Mouse (Mus musculus): ENCODE results near the gene Ythdf2. TPM values are rescaled to one million over a fixed set of nuclear protein-coding genes. Genes with fewer than 3 reads are reported as not detected.

Gene Ythdf2
- polyA plus RNA-seq, 1 experiment from 2014 or later, result 127 TPM

- WGBS, result 84% methylated on average over 5 of the region's 5 CpGs
- Histone ChIP-seq H3K36me3 (no peaks in the 10 kb centered on the region), H3K4me1 (peaks cover 14% of the 10 kb centered on the region), H3K4me2 (replicated peaks) (no peak overlapping the region), H3K27ac (no peak overlapping the region), H3K9me3 (0 out of 2 replicates have a peak, but pooled peaks cover 6% of the 10 kb centered on the region), H3K4me3 (no peak overlapping the region), H3K9ac (no peak overlapping the region), H3K27me3 (no peaks in the 10 kb centered on the region)
- no peak for ATAC-seq (ENCODE audit: low FRiP score, low read depth)
Measured at GRCm38 (mm10) chr4:132169761-132170160, 42.3 kb downstream of the Ythdf2 start.

DNA sequence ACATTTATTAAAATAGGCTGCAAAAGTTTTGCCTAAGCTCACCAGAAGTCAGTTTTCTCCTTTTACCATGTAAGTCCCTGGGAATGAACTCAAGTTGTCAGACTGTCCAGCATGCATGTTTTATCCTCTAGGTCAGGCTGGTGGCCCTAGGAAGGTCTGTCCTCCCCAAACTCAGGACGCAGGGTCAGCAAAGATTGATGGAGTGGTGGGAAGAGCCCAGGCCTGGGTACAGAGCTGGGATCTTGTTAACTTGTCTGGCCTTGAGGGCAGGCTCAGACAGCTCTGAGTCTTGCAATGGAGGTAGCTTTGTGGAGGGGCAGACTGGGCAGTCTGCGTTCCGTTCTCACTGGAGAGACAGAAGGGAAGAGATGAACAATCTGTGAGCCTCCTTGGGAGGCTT is 42.8 kb downstream of the Ythdf2 start:
- H3K4me2 ChIP-seq (replicated peaks), result no peak overlapping the region
- no peak overlapping the region for H3K9ac ChIP-seq
- ATAC-seq (ENCODE audit: low FRiP score, low read depth), result no peak
- 0 out of 2 replicates have a peak, but pooled peaks cover 6% of the 10 kb centered on the region for H3K9me3 ChIP-seq
- no peaks in the 10 kb centered on the region for H3K36me3 ChIP-seq
- no peak overlapping the region for H3K27ac ChIP-seq
- no peaks in the 10 kb centered on the region for H3K27me3 ChIP-seq
- no peak overlapping the region for H3K4me3 ChIP-seq
- 84% methylated on average over 3 of the region's 3 CpGs for WGBS
- H3K4me1 ChIP-seq, result peaks cover 14% of the 10 kb centered on the region

DNA sequence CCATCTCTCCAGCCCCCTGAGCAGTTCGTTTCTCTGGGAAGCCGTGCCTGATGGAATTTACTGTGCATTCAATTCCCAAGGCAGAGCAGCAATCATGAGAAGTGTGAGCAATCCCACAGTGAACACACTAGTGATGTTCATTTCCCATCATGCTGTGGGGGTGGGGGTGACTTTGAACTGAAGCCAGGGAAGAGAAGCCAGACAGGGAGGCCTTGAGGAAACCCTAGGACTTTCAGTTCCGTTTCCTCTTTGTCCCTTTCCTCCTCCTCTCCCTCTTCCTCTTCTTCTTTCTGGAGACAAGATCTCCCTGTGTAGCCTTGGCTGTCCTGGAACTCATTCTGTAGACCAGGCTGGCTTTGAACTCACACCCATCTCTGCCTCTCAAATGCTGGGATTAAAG is 44.7 kb downstream of the Ythdf2 start:
- Histone ChIP-seq H3K4me2 (replicated peaks) (no peak overlapping the region), H3K4me1 (peaks cover 14% of the 10 kb centered on the region), H3K9ac (no peak overlapping the region), H3K27ac (no peak overlapping the region), H3K4me3 (no peak overlapping the region), H3K9me3 (0 out of 2 replicates have a peak, but pooled peaks cover 6% of the 10 kb centered on the region), H3K36me3 (no peaks in the 10 kb centered on the region), H3K27me3 (no peaks in the 10 kb centered on the region)
- ATAC-seq (ENCODE audit: low FRiP score, low read depth), result no peak
- 86% methylated on average over 3 of the region's 3 CpGs for WGBS

GRCm38 (mm10) chr4:132166350-132167290 is 45.5 kb downstream of the Ythdf2 start:
- WGBS, result 58% methylated on average over 16 of the region's 16 CpGs
- Histone ChIP-seq H3K36me3 (no peaks in the 10 kb centered on the region), H3K4me1 (peaks cover 14% of the 10 kb centered on the region), H3K27ac (no peak overlapping the region), H3K4me3 (no peak overlapping the region), H3K4me2 (replicated peaks) (no peak overlapping the region), H3K9me3 (0 out of 2 replicates have a peak, but pooled peaks cover 6% of the 10 kb centered on the region), H3K27me3 (no peaks in the 10 kb centered on the region), H3K9ac (no peak overlapping the region)
- ATAC-seq (ENCODE audit: low FRiP score, low read depth), result no peak

DNA sequence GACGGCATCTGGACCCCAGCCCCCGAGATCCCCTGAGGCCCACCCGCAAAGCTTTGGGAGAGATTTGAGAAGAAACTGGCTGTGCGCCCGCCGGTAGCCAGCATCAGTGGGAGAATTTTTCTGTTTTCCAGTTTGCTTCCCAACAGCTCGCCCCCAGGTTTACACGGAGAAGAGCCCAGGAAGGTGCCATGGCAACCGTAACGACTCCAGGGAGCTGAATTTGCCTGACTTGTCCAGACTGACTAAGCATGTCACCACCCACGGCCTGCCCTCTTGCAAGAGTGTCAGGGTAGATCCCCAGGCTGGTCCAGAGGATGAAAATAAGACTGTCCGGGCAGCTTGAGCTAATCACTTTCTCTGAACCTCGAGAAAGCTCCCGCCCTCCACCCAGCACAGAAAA is 46.4 kb downstream of the Ythdf2 start:
- Histone ChIP-seq H3K4me3 (no peak overlapping the region), H3K27ac (no peak overlapping the region), H3K27me3 (no peaks in the 10 kb centered on the region), H3K36me3 (no peaks in the 10 kb centered on the region), H3K9me3 (0 out of 2 replicates have a peak, but pooled peaks cover 6% of the 10 kb centered on the region), H3K9ac (no peak overlapping the region), H3K4me1 (peaks cover 14% of the 10 kb centered on the region), H3K4me2 (replicated peaks) (no peak overlapping the region)
- no peak for ATAC-seq (ENCODE audit: low FRiP score, low read depth)
- 56% methylated on average over 14 of the region's 14 CpGs for WGBS

- peaks cover 3% of the 10 kb centered on the region; the same call in 1 of the 2 replicates for H3K9me3 ChIP-seq
- no peaks in the 10 kb centered on the region for H3K36me3 ChIP-seq
- no peak overlapping the region for H3K9ac ChIP-seq
- H3K4me2 ChIP-seq (replicated peaks), result no peak overlapping the region
- no peak overlapping the region for H3K27ac ChIP-seq
- H3K27me3 ChIP-seq, result 0 out of 2 replicates have a peak, but pooled peaks cover 2% of the 10 kb centered on the region
- H3K4me3 ChIP-seq, result no peak overlapping the region
- ATAC-seq (ENCODE audit: low FRiP score, low read depth), result no peak
- 53% methylated on average over 12 of the region's 12 CpGs for WGBS
- peaks cover 8% of the 10 kb centered on the region for H3K4me1 ChIP-seq
Measured at GRCm38 (mm10) chr4:132156941-132157622, 55.0 kb downstream of the Ythdf2 start.

- 3% methylated on average over 6 of the region's 6 CpGs for WGBS
- Histone ChIP-seq H3K9me3 (peaks cover 3% of the 10 kb centered on the region; the same call in 1 of the 2 replicates), H3K27me3 (0 out of 2 replicates have a peak, but pooled peaks cover 2% of the 10 kb centered on the region), H3K4me3 (no peak overlapping the region), H3K36me3 (no peaks in the 10 kb centered on the region), H3K4me2 (replicated peaks) (no peak overlapping the region), H3K9ac (no peak overlapping the region), H3K4me1 (peaks cover 8% of the 10 kb centered on the region), H3K27ac (no peak overlapping the region)
- no peak for ATAC-seq (ENCODE audit: low FRiP score, low read depth)
Measured at GRCm38 (mm10) chr4:132154877-132155670, 57.0 kb downstream of the Ythdf2 start.

- Histone ChIP-seq H3K27ac (no peak overlapping the region), H3K9ac (no peak overlapping the region), H3K27me3 (peaks cover 8% of the 10 kb centered on the region; the same call in 1 of the 2 replicates), H3K36me3 (no peaks in the 10 kb centered on the region), H3K4me2 (replicated peaks) (no peak overlapping the region), H3K4me1 (peaks cover 8% of the 10 kb centered on the region), H3K9me3 (no peaks in the 10 kb centered on the region; the same call in 1 of the 2 replicates), H3K4me3 (no peak overlapping the region)
- WGBS, result 45% methylated on average over 1 of the region's 1 CpGs
- peak; percentile 66; the same call in 1 of the 2 replicates for ATAC-seq (ENCODE audit: low FRiP score, low read depth)
Measured at GRCm38 (mm10) chr4:132151673-132152072, 60.4 kb downstream of the Ythdf2 start.

DNA sequence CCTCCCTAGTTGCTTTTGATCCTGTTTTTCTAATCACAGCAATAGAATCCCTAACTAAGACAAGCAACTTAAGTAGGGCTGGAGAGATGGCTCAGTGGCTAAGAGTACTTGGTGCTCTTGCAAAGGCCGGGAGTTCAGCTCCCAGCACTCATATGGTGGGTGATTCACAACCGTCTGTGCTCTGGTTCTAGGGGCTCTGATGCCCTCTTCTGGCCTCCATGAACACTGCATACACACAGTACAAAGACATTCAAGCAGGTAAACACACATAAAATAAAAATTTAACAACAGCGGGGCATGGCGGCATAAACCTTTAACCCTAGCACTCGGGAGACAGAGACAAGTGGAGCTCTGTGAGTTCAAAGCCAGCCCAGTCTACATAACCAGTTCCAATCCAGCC is 65.9 kb downstream of the Ythdf2 start:
- ATAC-seq (ENCODE audit: low FRiP score, low read depth), result no peak
- Histone ChIP-seq H3K27me3 (peaks cover 60% of the 10 kb centered on the region), H3K4me3 (no peak overlapping the region), H3K9me3 (no peaks in the 10 kb centered on the region), H3K27ac (no peak overlapping the region), H3K9ac (no peak overlapping the region), H3K36me3 (no peaks in the 10 kb centered on the region), H3K4me2 (replicated peaks) (no peak overlapping the region), H3K4me1 (peaks cover 4% of the 10 kb centered on the region; the same call in 1 of the 2 replicates)
- WGBS, result 68% methylated on average over 5 of the region's 5 CpGs

DNA sequence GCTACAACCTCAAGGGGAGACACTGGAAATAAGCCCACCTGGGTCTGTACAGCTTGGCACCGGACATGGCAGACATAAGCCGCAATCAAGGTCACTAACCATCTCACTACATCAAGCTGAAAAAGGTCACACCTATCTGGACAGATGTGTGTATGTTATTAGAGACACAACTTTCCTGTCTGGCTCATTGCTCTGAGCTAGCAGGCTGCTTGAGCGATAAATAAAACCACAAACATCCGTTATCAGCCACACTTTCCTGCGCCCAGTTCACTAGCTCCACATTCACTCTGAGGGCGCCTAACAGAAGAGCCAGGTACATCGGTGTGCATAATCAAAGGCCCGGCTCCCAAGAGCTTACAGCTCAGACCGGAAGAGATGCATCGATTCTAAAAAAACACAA is 67.0 kb downstream of the Ythdf2 start:
- Histone ChIP-seq H3K9me3 (no peaks in the 10 kb centered on the region), H3K4me3 (peak overlapping the region; percentile 56), H3K4me2 (replicated peaks) (peak overlapping the region; percentile 91), H3K36me3 (no peaks in the 10 kb centered on the region), H3K27ac (no peak overlapping the region), H3K9ac (no peak overlapping the region), H3K4me1 (peaks cover 4% of the 10 kb centered on the region; the same call in 1 of the 2 replicates), H3K27me3 (peaks cover 68% of the 10 kb centered on the region)
- no peak for ATAC-seq (ENCODE audit: low FRiP score, low read depth)
- WGBS, result 45% methylated on average over 10 of the region's 10 CpGs

DNA sequence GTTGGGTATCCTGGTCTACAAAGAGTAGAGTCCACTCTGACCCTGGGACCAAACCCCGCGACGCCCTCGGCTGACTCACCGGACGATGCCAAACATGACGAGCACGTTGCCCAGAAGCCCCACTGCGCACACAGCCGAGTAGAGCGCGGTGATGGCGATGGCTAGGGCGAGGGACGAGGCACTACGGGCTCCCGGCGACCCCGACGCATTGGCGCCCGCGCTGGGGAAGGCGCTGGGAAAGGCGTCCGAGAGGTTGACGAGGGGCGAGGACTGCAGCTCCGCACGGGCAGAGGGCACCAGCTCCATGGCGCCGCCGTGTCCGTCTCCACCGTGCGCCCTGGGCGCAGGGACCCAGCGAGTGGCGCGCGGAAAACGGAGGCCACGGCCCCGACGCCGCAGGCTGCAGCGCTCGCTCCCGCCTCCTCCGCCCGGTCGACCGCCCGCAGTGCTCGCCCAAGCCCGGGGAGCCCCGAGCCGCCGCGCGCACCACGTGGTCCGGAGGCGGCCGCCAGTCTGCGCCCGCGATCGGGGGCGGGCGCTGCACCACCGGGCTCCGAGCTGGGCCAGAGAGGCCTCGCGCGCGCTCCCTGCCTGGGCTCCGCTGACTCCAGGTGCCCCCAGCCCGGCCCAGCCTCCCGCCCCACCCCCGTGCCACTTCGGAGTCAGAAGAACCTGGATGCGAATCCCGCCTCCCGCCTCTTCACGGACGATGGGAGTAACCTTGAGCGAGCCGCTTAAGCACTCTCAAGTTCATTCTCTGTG is 67.8 kb downstream of the Ythdf2 start, which contains the start of gene Oprd1:
Gene Oprd1, minus strand, starts transcription at position 407 of the 762 bp plus-strand sequence.
- peaks cover 68% of the 10 kb centered on the region for H3K27me3 ChIP-seq
- peaks cover 4% of the 10 kb centered on the region; the same call in 1 of the 2 replicates for H3K4me1 ChIP-seq
- H3K4me2 ChIP-seq (replicated peaks), result peak within 1 kb of the TSS; percentile 91
- no peak within 1 kb of the TSS for H3K27ac ChIP-seq
- no peaks in the 10 kb centered on the region for H3K36me3 ChIP-seq
- WGBS, result under 1% methylated on average over 82 of the region's 89 CpGs
- no peak for ATAC-seq (ENCODE audit: low FRiP score, low read depth)
- H3K9ac ChIP-seq, result peak within 1 kb of the TSS; percentile 59
- peak within 1 kb of the TSS; percentile 56 for H3K4me3 ChIP-seq
- H3K9me3 ChIP-seq, result no peaks in the 10 kb centered on the region

Data from limb, embryonic 13.5 days (tissue).